Mouse (Mus musculus): ENCODE measurements around the gene Cpxm1. TPM values are rescaled to one million over a fixed set of nuclear protein-coding genes. Genes with fewer than 3 reads are reported as not detected.
A peak's percentile ranks its signal among the peaks of the same experiment; 100 is the strongest.
"Not testable (repeated sequence)": the region's sequence is repeated elsewhere in the genome, so short reads cannot be mapped to it uniquely, and the experiment has no call there.

Cpxm1 gene
- polyA plus RNA-seq, 1 experiment, result not detected

DNA sequence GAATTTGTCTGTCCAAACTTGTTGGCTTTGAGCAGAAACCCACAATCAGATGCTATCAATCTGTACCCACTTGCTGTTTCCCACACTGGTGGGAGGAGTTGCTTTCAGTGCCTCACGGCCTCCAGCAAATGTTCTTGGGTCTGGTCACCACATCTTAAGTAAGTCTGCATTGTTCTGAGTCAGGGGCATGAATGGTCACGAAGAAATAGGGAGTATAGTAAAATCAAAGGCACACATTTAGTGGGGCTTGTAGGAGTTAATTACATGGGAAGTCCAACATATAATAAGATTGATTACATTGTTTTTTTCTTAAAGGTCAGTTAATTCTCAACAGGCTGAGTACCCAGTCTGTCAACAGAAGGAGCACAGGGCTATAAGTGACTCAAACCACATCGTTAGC is 14.2 kb downstream of the Cpxm1 start:
- Histone ChIP-seq H3K4me1 (ENCODE audit: control insufficient read depth, insufficient read depth, low read length) (no peaks in the 10 kb centered on the region), H3K4me3 (ENCODE audit: insufficient read depth, low read length) (no peak overlapping the region), H3K27ac (ENCODE audit: insufficient read depth, low read depth, low read length) (no peak overlapping the region)
- no peak for TF ChIP-seq POLR2A (IDR thresholded peaks at IDR 0.05; ENCODE audit: borderline replicate concordance, low read depth, low read length)
- TF ChIP-seq CTCF (IDR thresholded peaks at IDR 0.05; ENCODE audit: low read depth, low read length), result no peak

DNA sequence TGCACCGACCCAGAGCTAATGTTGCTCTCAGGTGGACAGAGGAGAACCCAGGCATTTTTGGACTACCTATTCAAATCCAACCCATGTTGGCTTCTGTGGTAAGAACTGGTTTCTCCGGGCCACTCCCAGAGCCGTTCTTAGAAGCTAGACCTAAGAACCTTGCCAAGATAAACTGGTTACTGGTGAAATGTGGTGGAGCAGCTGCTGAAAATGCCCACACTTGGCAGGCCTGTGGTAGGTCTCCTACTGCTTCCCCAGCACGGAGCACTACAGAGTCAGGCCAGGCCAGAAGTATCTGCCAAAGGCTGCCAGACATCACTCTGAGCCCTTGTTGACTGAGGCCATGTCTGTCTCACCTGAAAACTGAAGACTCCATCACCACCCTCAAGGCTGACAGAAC is 22.4 kb downstream of the Cpxm1 start:
- H3K27ac ChIP-seq (ENCODE audit: insufficient read depth, low read depth, low read length), result no peak overlapping the region
- no peak for TF ChIP-seq CTCF (IDR thresholded peaks at IDR 0.05; ENCODE audit: low read depth, low read length)
- no peak for TF ChIP-seq POLR2A (IDR thresholded peaks at IDR 0.05; ENCODE audit: borderline replicate concordance, low read depth, low read length)
- H3K4me3 ChIP-seq (ENCODE audit: insufficient read depth, low read length), result no peak overlapping the region
- no peaks in the 10 kb centered on the region for H3K4me1 ChIP-seq (ENCODE audit: control insufficient read depth, insufficient read depth, low read length)

DNA sequence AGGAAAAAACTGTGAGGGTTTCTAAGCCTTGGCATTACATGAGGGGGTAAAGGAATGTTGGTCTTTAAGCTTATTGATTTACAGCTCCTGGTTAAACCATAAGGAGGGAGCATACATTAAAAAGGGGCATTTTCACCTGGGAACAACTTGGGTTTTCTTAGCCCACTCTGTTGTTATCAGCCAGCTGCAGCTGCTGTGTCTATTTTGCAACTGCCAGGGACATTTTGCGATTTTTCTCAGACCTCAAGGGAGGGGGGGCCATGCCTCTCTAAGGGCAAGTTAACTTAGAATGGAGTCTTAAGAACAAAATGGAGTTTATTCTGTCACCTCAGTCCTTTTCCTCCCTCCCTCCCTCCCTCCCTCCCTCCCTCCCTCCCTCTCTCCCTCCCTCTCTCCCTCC is 24.3 kb downstream of the Cpxm1 start:
- not testable (repeated sequence) for H3K4me1 ChIP-seq (ENCODE audit: control insufficient read depth, insufficient read depth, low read length); H3K4me3 ChIP-seq (ENCODE audit: insufficient read depth, low read length); H3K27ac ChIP-seq (ENCODE audit: insufficient read depth, low read depth, low read length)

DNA sequence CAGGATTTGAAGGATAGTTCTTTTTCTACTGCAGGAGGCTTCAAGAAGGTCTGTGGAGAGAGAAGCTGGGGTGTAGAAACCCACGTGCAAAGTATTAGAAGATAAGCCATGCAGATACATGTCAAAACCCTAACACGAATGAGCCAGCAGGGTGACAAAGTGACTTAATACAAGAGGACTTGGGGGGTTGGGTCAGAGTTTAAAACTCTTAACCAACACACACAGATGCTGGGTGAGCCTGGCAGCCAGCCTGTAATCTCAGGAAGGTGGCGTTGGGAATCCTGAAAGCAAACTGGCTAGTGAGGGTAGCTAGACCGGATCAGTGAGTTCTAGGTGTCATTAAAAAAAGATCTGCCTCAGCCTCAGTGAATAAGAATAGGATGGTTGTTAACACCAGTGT is 30.0 kb downstream of the Cpxm1 start:
- no peaks in the 10 kb centered on the region for H3K4me1 ChIP-seq (ENCODE audit: control insufficient read depth, insufficient read depth, low read length)
- H3K4me3 ChIP-seq (ENCODE audit: insufficient read depth, low read length), result no peak overlapping the region
- no peak for TF ChIP-seq CTCF (IDR thresholded peaks at IDR 0.05; ENCODE audit: low read depth, low read length)
- no peak for TF ChIP-seq POLR2A (IDR thresholded peaks at IDR 0.05; ENCODE audit: borderline replicate concordance, low read depth, low read length)
- no peak overlapping the region for H3K27ac ChIP-seq (ENCODE audit: insufficient read depth, low read depth, low read length)

DNA sequence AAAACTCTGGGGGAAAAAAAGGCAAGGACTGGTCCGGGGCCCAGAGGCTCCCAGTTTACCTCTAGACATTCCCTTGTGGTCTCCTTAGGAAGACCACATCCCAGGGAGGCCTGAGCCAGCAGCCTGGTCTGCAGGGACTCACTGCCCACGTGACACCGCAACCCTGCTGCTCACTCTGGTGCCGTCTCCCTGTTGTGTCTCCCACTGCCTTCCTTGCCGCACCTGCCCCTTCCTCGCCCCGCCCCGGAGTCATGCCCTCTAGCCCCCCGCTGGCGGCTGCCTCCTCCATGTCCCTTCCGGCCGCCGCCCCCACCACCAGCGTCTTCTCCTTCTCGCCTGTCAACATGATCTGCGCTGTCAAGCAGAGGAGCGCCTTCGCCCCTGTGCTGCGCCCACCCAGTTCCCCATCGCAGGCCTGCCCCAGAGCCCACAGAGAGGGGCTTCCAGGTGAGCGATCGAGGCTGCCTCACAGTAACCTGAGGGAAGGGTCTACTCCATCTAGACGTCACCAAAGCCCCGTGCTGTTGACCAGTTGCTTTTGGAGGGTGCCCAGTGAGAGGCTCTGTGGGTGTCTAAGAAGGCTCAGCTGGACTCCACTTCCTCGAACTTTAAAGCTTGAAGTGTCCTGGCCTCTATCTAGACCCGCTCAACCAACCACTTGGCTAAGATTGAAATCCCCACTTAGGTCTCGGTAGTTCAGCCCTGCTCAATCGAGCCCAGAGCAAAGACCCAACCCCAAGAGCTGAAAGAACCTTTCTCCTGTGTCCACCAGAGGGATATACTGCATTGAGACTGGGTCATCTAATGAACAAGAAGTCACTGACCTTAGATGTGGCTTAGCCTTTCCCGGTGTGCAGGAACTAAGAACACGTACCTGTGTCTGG is 31.9 kb downstream of the Cpxm1 start:
- TF ChIP-seq CTCF (IDR thresholded peaks at IDR 0.05; ENCODE audit: low read depth, low read length) (no peak), POLR2A (IDR thresholded peaks at IDR 0.05; ENCODE audit: borderline replicate concordance, low read depth, low read length) (no peak)
- Histone ChIP-seq H3K4me3 (ENCODE audit: insufficient read depth, low read length) (no peak overlapping the region), H3K4me1 (ENCODE audit: control insufficient read depth, insufficient read depth, low read length) (no peaks in the 10 kb centered on the region), H3K27ac (ENCODE audit: insufficient read depth, low read depth, low read length) (no peak overlapping the region)

DNA sequence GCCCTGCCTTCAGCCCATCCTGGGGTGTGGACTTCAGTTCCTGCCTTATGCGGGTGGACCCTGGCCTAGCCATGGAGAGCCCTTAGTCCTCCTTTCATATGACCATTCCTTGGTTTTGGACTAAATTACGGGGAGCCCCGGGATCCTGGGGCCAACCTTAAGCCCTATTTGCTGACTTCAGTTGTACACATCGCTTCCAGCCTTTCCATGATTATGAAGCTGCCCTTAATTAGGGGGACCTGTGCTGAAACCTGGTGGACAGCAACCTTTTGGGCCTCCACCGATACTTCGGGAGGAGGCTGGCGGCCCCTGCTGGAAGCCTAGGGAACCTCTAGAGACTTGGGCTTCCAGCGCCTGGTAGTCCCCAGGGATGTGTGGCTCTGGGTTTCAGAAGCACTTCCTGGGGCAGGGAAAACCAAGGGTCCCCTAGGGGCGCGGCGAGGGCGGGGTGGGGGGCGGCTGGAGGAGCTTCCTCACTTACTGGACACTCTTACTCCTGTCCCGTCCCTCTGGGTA is 34.8 kb downstream of the Cpxm1 start:
- Histone ChIP-seq H3K4me1 (ENCODE audit: control insufficient read depth, insufficient read depth, low read length) (no peaks in the 10 kb centered on the region), H3K4me3 (ENCODE audit: insufficient read depth, low read length) (no peak overlapping the region)

DNA sequence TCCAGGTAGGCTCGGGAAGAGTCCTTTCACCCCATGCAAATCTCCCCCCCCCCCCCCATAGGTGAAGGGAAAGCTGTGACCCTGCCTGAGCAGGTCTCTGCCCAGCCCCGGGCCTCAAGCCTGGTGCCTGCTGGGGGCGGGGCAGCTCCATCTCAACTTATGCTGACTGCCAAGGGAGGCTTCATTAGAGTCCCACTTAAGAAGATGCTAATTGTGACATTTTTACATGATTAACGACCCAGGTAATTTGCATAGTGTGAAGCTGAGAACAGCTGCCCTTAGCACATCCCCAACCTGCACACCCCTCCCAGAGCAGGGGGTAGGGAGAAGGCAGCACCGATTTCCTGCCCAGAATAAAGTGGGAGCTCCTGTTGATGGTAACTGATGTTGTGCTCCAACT is 38.5 kb downstream of the Cpxm1 start:
- Histone ChIP-seq H3K4me1 (ENCODE audit: control insufficient read depth, insufficient read depth, low read length) (no peaks in the 10 kb centered on the region), H3K4me3 (ENCODE audit: insufficient read depth, low read length) (no peak overlapping the region), H3K27ac (ENCODE audit: insufficient read depth, low read depth, low read length) (no peak overlapping the region)
- TF ChIP-seq POLR2A (IDR thresholded peaks at IDR 0.05; ENCODE audit: borderline replicate concordance, low read depth, low read length) (no peak), CTCF (IDR thresholded peaks at IDR 0.05; ENCODE audit: low read depth, low read length) (no peak)

More for the DNA sequence above, 34.8 kb downstream of the Cpxm1 start:
- TF ChIP-seq POLR2A (IDR thresholded peaks at IDR 0.05; ENCODE audit: borderline replicate concordance, low read depth, low read length) (no peak), CTCF (IDR thresholded peaks at IDR 0.05; ENCODE audit: low read depth, low read length) (peak; percentile 61)
- no peak overlapping the region for H3K27ac ChIP-seq (ENCODE audit: insufficient read depth, low read depth, low read length)

DNA sequence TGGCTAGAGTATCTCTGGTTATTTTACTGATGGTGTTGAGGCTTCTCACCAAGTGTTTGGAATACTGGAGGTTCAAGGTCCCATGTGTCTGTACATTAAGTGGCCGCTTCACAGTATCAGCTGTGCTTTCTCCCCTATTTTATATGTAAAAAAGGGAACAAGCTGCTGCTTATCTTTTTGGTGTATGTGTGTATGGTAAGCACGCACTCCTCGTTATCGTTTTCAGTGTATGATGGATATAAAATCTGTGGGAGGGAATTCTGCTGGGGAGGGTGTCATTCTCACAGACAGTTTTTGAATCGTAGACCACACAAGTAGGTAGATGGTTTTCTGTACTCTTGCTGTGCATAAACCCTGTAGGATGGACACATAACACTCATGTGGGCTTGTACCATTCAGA is 39.8 kb downstream of the Cpxm1 start:
- no peak overlapping the region for H3K27ac ChIP-seq (ENCODE audit: insufficient read depth, low read depth, low read length)
- TF ChIP-seq POLR2A (IDR thresholded peaks at IDR 0.05; ENCODE audit: borderline replicate concordance, low read depth, low read length) (no peak), CTCF (IDR thresholded peaks at IDR 0.05; ENCODE audit: low read depth, low read length) (no peak)

DNA sequence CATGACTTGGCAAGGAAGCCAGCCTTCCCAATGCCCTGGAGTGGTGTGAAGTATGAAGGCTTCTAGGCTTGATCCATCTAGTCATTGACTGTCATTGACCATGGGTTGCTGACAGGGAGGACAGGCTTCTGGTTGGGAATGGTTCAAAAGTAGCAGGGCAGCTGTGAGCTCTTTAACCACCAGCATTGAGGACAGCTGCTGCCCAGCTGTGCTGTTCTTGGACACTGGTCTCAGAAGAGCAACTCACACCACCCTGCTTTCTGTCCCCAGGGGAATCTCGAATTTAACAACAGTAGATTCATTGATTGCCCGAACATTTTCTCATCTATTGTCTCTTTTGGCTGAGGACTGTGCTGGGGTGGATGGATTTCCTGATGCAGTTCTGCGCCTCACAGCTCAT is 43.5 kb downstream of the Cpxm1 start:
- Histone ChIP-seq H3K4me3 (ENCODE audit: insufficient read depth, low read length) (no peak overlapping the region), H3K27ac (ENCODE audit: insufficient read depth, low read depth, low read length) (no peak overlapping the region), H3K4me1 (ENCODE audit: control insufficient read depth, insufficient read depth, low read length) (no peaks in the 10 kb centered on the region)
- TF ChIP-seq POLR2A (IDR thresholded peaks at IDR 0.05; ENCODE audit: borderline replicate concordance, low read depth, low read length) (no peak), CTCF (IDR thresholded peaks at IDR 0.05; ENCODE audit: low read depth, low read length) (no peak)

More for the DNA sequence above, 39.8 kb downstream of the Cpxm1 start:
- no peak overlapping the region for H3K4me3 ChIP-seq (ENCODE audit: insufficient read depth, low read length)
- no peaks in the 10 kb centered on the region for H3K4me1 ChIP-seq (ENCODE audit: control insufficient read depth, insufficient read depth, low read length)

DNA sequence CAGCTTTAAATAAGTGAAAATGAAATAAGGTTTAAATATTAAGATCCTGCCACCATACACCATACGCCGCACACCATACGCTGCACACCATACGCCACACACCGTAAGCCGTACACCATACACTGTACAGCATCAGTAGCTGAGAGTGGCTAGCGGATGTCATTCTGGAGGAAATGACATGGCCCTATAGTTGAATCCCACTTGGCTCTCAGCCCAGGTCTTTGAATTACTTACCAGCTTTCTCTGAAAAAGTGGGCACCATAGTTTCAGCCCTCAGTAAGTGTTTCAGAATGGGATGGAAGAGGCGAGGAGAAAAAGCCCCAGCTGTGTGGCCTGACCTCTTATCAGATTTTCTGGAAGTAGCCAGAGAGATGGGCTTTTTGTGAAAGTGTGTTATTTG is 44.0 kb downstream of the Cpxm1 start:
- H3K4me3 ChIP-seq (ENCODE audit: insufficient read depth, low read length), result no peak overlapping the region
- H3K4me1 ChIP-seq (ENCODE audit: control insufficient read depth, insufficient read depth, low read length), result no peaks in the 10 kb centered on the region
- H3K27ac ChIP-seq (ENCODE audit: insufficient read depth, low read depth, low read length), result no peak overlapping the region
- TF ChIP-seq POLR2A (IDR thresholded peaks at IDR 0.05; ENCODE audit: borderline replicate concordance, low read depth, low read length) (no peak), CTCF (IDR thresholded peaks at IDR 0.05; ENCODE audit: low read depth, low read length) (no peak)

All from bone marrow macrophage, adult 2 months (primary cell).